Mouse (Mus musculus) bone marrow macrophage, adult 2 months (primary cell): ENCODE data around the gene Gpc4.

Experiments used
- CTCF ChIP-seq: IDR thresholded peaks from 2 replicates; pipeline ENCODE4 v1.5.1; 2012; ENCODE audit warnings: low read depth, mild to moderate bottlenecking, low read length, moderate library complexity
- POLR2A ChIP-seq: IDR thresholded peaks from 2 replicates; pipeline ENCODE4 v1.6.1; 2012; ENCODE audit warnings: mild to moderate bottlenecking, low read depth, low read length, borderline replicate concordance

DNA sequence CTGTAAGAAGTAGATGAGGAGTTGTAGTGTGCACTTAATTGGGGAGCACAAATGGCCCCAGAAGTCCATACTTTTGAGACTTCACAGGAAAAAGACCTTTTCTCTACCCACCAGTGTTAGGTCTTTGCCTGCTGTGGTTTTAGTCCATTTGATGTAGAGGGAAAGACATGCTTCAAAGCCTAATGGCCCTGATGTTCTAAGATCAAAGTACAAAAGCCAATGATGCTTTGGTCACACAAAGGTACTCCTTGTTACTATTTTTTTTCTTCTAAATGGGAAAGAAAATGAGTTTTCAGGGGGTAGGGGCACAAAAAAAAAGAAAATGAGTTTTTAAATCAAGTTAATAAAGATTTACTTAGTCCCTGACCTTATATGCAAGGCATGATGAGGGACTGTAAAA lies 24.7 kb downstream of the Gpc4 start:
- TF ChIP-seq CTCF (no peak), POLR2A (no peak)
